20 mouse cellular contexts compared by ENCODE assay signal in the genomic region with DNA sequence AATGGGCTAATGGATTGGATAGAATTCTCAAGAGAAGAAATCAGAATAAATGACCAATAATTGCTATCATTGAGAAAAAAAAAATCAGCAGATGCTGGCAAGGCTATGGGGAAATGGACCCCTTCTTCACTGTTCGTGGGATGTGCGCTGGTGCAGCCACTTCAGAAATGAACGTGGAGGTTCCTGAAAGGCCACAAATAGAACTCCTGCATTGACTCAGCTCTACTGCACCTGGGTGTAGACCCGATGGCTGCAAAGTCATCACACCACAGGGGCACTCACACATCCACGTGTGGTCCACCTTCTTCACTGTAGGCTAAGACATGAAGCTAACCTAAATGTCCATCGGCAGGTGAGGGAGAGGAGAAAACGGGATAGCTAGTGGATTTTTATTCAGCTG.
"Had no signal": no experiment of that assay in that cellular context is flagged by ENCODE, and none has a peak within 500 bp of the region (broad histone marks: within the 10 kb centered on the region; RNA-seq: fewer than 3 reads in every experiment).

No protein-coding gene starts in this region.

- H3K36me3 ChIP-seq: liver, embryonic 15.5 days; midbrain, embryonic 10.5 days; midbrain, embryonic 12.5 days; neural tube, embryonic 13.5 days; neural tube, embryonic 15.5 days; stomach, embryonic 15.5 days had no signal

- H3K9me3 ChIP-seq: liver, embryonic 15.5 days; midbrain, embryonic 10.5 days; midbrain, embryonic 12.5 days; neural tube, embryonic 13.5 days; neural tube, embryonic 15.5 days; stomach, embryonic 15.5 days had no signal

- H3K4me2 ChIP-seq: liver, embryonic 15.5 days; lung, embryonic 14.5 days; midbrain, embryonic 12.5 days; neural tube, embryonic 13.5 days; neural tube, embryonic 15.5 days; stomach, embryonic 15.5 days had no signal

- H3K4me3 ChIP-seq: liver, embryonic 15.5 days; midbrain, embryonic 10.5 days; midbrain, embryonic 12.5 days; myocyte; neural tube, embryonic 13.5 days; neural tube, embryonic 15.5 days; stomach, embryonic 15.5 days had no signal

- ATAC-seq: midbrain, embryonic 16.5 days had no signal

- DNase-seq: lung, adult 18-20 months; lung, embryonic 14.5 days; lung, postnatal 10 days; midbrain, embryonic 14.5 days; retina, postnatal 1 day; right cerebral cortex, adult 18-20 months; right cerebral cortex, postnatal 25 days; right cerebral cortex, postnatal 4 days; thymus, adult 2 months; thymus, postnatal 14 days; thymus, postnatal 36 days had no signal

- H3K9ac ChIP-seq: liver, embryonic 15.5 days; lung, embryonic 14.5 days; midbrain, embryonic 12.5 days; neural tube, embryonic 13.5 days; neural tube, embryonic 15.5 days; stomach, embryonic 15.5 days had no signal

- H3K27me3 ChIP-seq: liver, embryonic 15.5 days; midbrain, embryonic 12.5 days; neural tube, embryonic 13.5 days; neural tube, embryonic 15.5 days; stomach, embryonic 15.5 days had no signal

- H3K27ac ChIP-seq: liver, embryonic 15.5 days; midbrain, embryonic 10.5 days; midbrain, embryonic 12.5 days; neural tube, embryonic 13.5 days; neural tube, embryonic 15.5 days; stomach, embryonic 15.5 days; stomach, postnatal 0 days had no signal
